Mouse (Mus musculus): ENCODE measurements around the gene Atp6v0a2.

DNA sequence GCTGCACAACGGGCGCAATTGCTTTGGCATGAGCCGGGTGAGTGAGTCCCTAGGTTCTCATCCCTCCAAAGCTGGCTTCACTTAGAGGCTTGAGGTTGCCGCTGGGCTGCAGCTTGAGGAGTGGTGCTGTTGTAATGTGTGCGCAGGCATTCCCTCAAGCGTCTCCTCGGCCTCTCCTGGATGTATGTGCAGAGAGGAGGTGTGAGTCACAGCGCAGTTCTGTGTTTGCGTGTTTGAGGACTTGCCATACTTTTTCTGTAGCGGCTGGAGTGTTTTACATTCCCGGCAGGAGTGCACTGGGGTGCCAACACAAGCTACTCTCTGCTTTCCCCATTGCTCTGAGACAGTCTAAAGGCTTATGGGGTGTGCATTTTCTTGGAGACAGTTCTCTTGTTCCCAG is 89.6 kb downstream of the Atp6v0a2 start:
- TF ChIP-seq GATA1 (IDR thresholded peaks at IDR 0.05; ENCODE audit: borderline replicate concordance, low read length) (no peak), FLI1 (IDR thresholded peaks at IDR 0.05; ENCODE audit: low read length) (no peak)
